Mouse (Mus musculus) gastrocnemius, adult 18-20 months (tissue): ENCODE data around the gene Hck. TPM values are rescaled to one million over a fixed set of nuclear protein-coding genes. Genes with fewer than 3 reads are reported as not detected.

Source experiments
- DNase-seq: peaks from one replicate; pipeline ENCODE4 v3.0.0; 2021; ENCODE audit warnings: low spot score
- total RNA-seq, 2 experiments: library from RNA; stranded (reverse); gene quantifications; 2 replicates each; pipeline ENCODE4 v1.2.3; 2021

Hck gene
- total RNA-seq, 2 experiments from 2014 or later, result 0.18 to 0.28 TPM

- peak; percentile 32 for DNase-seq
Observed at GRCm38 (mm10) chr2:153090551-153091165, 17.6 kb upstream of the Hck start.

GRCm38 (mm10) chr2:153107046-153107766 is 1.1 kb upstream of the Hck start:
- no peak for DNase-seq

GRCm38 (mm10) chr2:153107802-153108201 is 466 bp upstream of the Hck start:
- no peak for DNase-seq

- DNase-seq, result no peak
Observed at GRCm38 (mm10) chr2:153109596-153109995, 1.3 kb downstream of the Hck start.

GRCm38 (mm10) chr2:153111298-153111697 is 3.0 kb downstream of the Hck start:
- DNase-seq, result no peak

GRCm38 (mm10) chr2:153115679-153116081 is 7.4 kb downstream of the Hck start:
- DNase-seq, result no peak

- peak; percentile 3 for DNase-seq
Observed at GRCm38 (mm10) chr2:153117051-153117486, 8.8 kb downstream of the Hck start.

GRCm38 (mm10) chr2:153119488-153119887 is 11.2 kb downstream of the Hck start:
- DNase-seq, result no peak

GRCm38 (mm10) chr2:153120126-153120525 is 11.9 kb downstream of the Hck start:
- no peak for DNase-seq

GRCm38 (mm10) chr2:153121821-153122615 is 13.8 kb downstream of the Hck start:
- no peak for DNase-seq

- DNase-seq, result no peak
Observed at GRCm38 (mm10) chr2:153122701-153123100, 14.4 kb downstream of the Hck start.

- no peak for DNase-seq
Observed at GRCm38 (mm10) chr2:153125875-153126274, 17.6 kb downstream of the Hck start.

- no peak for DNase-seq
Observed at GRCm38 (mm10) chr2:153131019-153131418, 22.8 kb downstream of the Hck start.

GRCm38 (mm10) chr2:153134237-153134636 is 26.0 kb downstream of the Hck start:
- DNase-seq, result no peak

- DNase-seq, result no peak
Observed at GRCm38 (mm10) chr2:153136211-153136610, 27.9 kb downstream of the Hck start.

- no peak for DNase-seq
Observed at GRCm38 (mm10) chr2:153139158-153139557, 30.9 kb downstream of the Hck start.

GRCm38 (mm10) chr2:153139996-153140613 is 31.8 kb downstream of the Hck start:
- DNase-seq, result peak; percentile 10

GRCm38 (mm10) chr2:153142620-153143199 is 34.4 kb downstream of the Hck start:
- DNase-seq, result peak; percentile 35

GRCm38 (mm10) chr2:153145346-153145745 is 37.1 kb downstream of the Hck start:
- no peak for DNase-seq

GRCm38 (mm10) chr2:153147236-153147635 is 39.0 kb downstream of the Hck start:
- DNase-seq, result no peak

- DNase-seq, result peak; percentile 75
Observed at GRCm38 (mm10) chr2:153147715-153148114, 39.4 kb downstream of the Hck start.
